Mouse (Mus musculus): Measurements from ENCODE around the gene Hist1h4i. TPM values are rescaled to one million over a fixed set of nuclear protein-coding genes. Genes with fewer than 3 reads are reported as not detected.

Hist1h4i gene
- polyA plus RNA-seq, 1 experiment from 2014 or later: 22.0 TPM

DNA sequence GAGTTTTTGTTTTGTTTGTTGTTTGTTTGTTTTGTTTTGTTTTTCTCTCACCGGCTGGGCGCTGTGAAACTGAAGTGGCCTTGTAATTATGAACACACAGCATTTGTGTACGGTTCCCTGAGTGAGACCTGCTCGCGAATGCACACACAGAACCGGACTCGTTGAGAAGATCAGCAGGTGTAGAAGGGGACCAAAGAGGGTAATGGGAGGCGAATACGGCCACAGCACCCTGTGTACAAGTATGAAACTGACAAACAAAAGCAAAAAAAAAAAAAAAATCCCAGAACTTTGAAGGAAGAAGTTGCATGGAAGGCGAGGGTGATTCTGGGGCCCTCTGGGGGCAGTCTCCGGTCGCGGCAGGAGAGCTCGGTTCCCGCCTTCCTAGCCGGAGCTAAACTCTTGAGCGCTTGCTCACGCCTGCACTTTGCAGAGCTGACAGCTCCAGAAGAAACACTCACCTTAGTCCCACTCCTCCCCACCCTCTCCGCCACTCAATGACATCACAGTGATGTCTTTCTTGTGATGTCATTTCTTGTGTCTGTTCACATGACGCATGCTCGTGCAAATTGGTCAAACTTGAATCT lies 45.7 kb downstream of the Hist1h4i start:
- Histone ChIP-seq H3K27me3 (replicated peaks; ENCODE audit: control insufficient read depth, insufficient read depth, low read length) (peaks cover 34% of the 10 kb centered on the region), H3K9ac (ENCODE audit: low read depth, low read length) (no peak overlapping the region)

DNA sequence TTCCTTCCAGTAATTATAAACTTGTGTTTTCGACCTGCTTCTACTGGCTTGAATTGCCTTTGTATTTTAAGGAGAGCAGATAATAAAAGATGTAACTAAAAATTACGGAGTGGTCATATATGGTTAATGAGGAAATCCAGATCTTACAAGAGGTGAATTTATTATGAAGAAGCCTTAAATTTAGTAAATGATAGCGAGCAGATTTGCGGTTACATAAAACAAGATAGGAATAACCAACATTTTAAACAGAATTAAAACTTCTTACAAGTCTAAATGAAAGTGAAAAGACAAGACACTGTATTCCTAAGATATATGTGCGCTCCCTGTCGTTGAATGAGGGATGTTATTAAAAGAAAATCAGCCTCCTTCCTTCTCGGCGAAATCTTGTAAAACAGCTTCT lies 46.3 kb downstream of the Hist1h4i start:
- no peaks in the 10 kb centered on the region for H3K9me3 ChIP-seq (ENCODE audit: control insufficient read depth, low read length)
- ATAC-seq: no peak
- no peak overlapping the region for H3K9ac ChIP-seq (ENCODE audit: low read depth, low read length)
- peak overlapping the region; percentile 49 for H3K4me3 ChIP-seq (ENCODE audit: low read length)
- 4% methylated on average over 8 of the region's 8 CpGs for WGBS
- H3K36me3 ChIP-seq (ENCODE audit: control insufficient read depth, insufficient read depth, low read length): no peaks in the 10 kb centered on the region
- H3K4me2 ChIP-seq (ENCODE audit: low read depth, low read length): peak overlapping the region; percentile 55
- H3K27me3 ChIP-seq (replicated peaks; ENCODE audit: control insufficient read depth, insufficient read depth, low read length): peaks cover 29% of the 10 kb centered on the region
- no peak overlapping the region for H3K27ac ChIP-seq (ENCODE audit: low read length)
- no peaks in the 10 kb centered on the region for H3K4me1 ChIP-seq (ENCODE audit: control insufficient read depth, insufficient read depth, low read length)

More for the DNA sequence above, 45.7 kb downstream of the Hist1h4i start:
- H3K4me1 ChIP-seq (ENCODE audit: control insufficient read depth, insufficient read depth, low read length): no peaks in the 10 kb centered on the region
- no peaks in the 10 kb centered on the region for H3K9me3 ChIP-seq (ENCODE audit: control insufficient read depth, low read length)
- ATAC-seq: peak; percentile 81
- no peaks in the 10 kb centered on the region for H3K36me3 ChIP-seq (ENCODE audit: control insufficient read depth, insufficient read depth, low read length)
- no peak overlapping the region for H3K27ac ChIP-seq (ENCODE audit: low read length)
- H3K4me3 ChIP-seq (ENCODE audit: low read length): peak overlapping the region; percentile 49
- peak overlapping the region; percentile 55 for H3K4me2 ChIP-seq (ENCODE audit: low read depth, low read length)
- WGBS: 1% methylated on average over 21 of the region's 21 CpGs

DNA sequence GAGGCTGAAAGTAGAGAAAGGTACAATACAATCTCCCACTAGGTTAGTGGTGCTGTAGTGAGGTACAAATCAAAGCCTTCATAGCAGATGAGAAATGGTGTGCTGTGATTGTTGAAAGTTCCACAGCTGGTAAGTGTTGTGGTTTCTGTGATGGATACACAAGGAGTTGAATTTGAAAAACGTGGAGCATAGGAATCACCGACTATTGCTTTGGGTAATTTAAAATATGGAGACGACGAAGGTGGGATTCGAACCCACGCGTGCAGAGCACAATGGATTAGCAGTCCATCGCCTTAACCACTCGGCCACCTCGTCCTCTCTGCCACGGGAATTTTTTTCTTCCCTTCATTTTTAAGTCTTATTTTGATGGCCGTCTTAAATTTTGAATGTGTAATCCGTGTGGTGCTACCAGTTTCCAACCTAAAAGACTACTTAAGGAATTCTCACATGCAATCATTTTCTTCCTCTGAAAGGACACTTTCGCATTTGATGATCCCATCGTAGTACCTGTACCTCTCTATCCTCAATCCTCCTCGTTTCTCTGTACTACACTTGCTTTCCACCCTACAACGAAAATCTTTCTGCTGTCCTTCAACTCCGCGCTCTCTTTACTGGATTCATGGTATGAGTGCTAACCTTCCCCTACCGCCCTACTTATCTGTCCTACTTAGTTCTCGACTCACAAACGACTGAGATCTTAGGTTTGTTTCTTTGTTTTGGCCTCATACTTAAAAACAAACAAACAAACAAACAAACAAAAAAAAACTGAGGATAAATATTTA lies 47.0 kb downstream of the Hist1h4i start:
- Histone ChIP-seq H3K4me2 (ENCODE audit: low read depth, low read length) (peak overlapping the region; percentile 13; the same call in 1 of the 2 replicates), H3K27ac (ENCODE audit: low read length) (no peak overlapping the region), H3K27me3 (replicated peaks; ENCODE audit: control insufficient read depth, insufficient read depth, low read length) (peaks cover 27% of the 10 kb centered on the region), H3K4me1 (ENCODE audit: control insufficient read depth, insufficient read depth, low read length) (no peaks in the 10 kb centered on the region), H3K9me3 (ENCODE audit: control insufficient read depth, low read length) (no peaks in the 10 kb centered on the region), H3K36me3 (ENCODE audit: control insufficient read depth, insufficient read depth, low read length) (no peaks in the 10 kb centered on the region), H3K9ac (ENCODE audit: low read depth, low read length) (no peak overlapping the region), H3K4me3 (ENCODE audit: low read length) (peak overlapping the region; percentile 28; the same call in 1 of the 2 replicates)
- WGBS: 4% methylated on average over 22 of the region's 22 CpGs
- ATAC-seq: peak; percentile 53; the same call in 1 of the 2 replicates

DNA sequence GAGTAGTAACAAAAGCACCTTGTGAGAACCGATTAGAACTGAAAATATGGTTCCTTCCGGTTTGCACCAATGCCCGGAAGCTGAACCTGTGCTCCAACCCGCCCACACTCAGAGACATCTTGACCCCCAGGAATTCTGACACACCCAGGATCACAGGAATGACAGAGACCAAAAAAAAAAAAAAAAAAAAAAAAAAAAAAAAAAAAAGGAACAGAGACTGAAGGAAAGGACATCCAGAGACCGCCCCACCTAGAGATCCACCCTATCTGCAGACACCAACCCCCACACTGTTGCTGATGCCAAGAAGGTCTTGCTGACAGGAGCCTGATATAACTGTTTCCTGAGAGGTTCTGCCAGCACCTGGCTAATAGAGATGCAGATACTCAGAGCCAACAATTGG lies 48.6 kb downstream of the Hist1h4i start:
- Histone ChIP-seq H3K4me1 (ENCODE audit: control insufficient read depth, insufficient read depth, low read length) (no peaks in the 10 kb centered on the region), H3K9me3 (ENCODE audit: control insufficient read depth, low read length) (no peaks in the 10 kb centered on the region), H3K9ac (ENCODE audit: low read depth, low read length) (no peak overlapping the region), H3K27ac (ENCODE audit: low read length) (no peak overlapping the region), H3K4me2 (ENCODE audit: low read depth, low read length) (no peak overlapping the region), H3K4me3 (ENCODE audit: low read length) (no peak overlapping the region), H3K27me3 (replicated peaks; ENCODE audit: control insufficient read depth, insufficient read depth, low read length) (peaks cover 14% of the 10 kb centered on the region; the same call in 1 of the 2 replicates), H3K36me3 (ENCODE audit: control insufficient read depth, insufficient read depth, low read length) (no peaks in the 10 kb centered on the region)
- 87% methylated on average over 5 of the region's 5 CpGs for WGBS
- no peak for ATAC-seq

Small RNA genes lying within 50 kb of the gene (microRNA-seq; reads per million reads assigned to microRNA genes)
- gene Gm26300 (not detected), gene Gm44390 (not detected), gene Gm44486 (not detected)

Other genes starting within 250 kb of the Hist1h4i start
- gene Hist1h2bq, start 231.2 kb downstream of the Hist1h4i start, polyA plus RNA-seq (2015; fragmentation: Nextera tagmentation; extraction: Ambion mirVana): 13.4 and 17.9 TPM in 2 replicates
- not detected in 2 replicates for gene Hist1h2ao, start 230.9 kb downstream of the Hist1h4i start, polyA plus RNA-seq (2015; fragmentation: Nextera tagmentation; extraction: Ambion mirVana)
- gene Hist1h4m, start 229.6 kb downstream of the Hist1h4i start, polyA plus RNA-seq (2015; fragmentation: Nextera tagmentation; extraction: Ambion mirVana): 1.0 TPM in 1 of 2 replicates, not detected in the other
- 5.7 and 9.6 TPM in 2 replicates for gene Hist1h4n, start 209.2 kb downstream of the Hist1h4i start, polyA plus RNA-seq (2015; fragmentation: Nextera tagmentation; extraction: Ambion mirVana)
- gene Hist1h2ap, start 207.9 kb downstream of the Hist1h4i start, polyA plus RNA-seq (2015; fragmentation: Nextera tagmentation; extraction: Ambion mirVana): 2,307 and 2,693 TPM in 2 replicates
- gene Hist1h2br, start 207.6 kb downstream of the Hist1h4i start, polyA plus RNA-seq (2015; fragmentation: Nextera tagmentation; extraction: Ambion mirVana): 15.5 and 19.5 TPM in 2 replicates
- gene Zfp184, start 96.3 kb downstream of the Hist1h4i start, polyA plus RNA-seq (2015; fragmentation: Nextera tagmentation; extraction: Ambion mirVana): 4.4 and 4.7 TPM in 2 replicates
- 0.10 TPM in 1 of 2 replicates, not detected in the other for gene Pom121l2, start 60.2 kb downstream of the Hist1h4i start, polyA plus RNA-seq (2015; fragmentation: Nextera tagmentation; extraction: Ambion mirVana)
- 1.4 and 2.0 TPM in 2 replicates for gene Prss16, start 31.6 kb downstream of the Hist1h4i start, polyA plus RNA-seq (2015; fragmentation: Nextera tagmentation; extraction: Ambion mirVana)
- gene Hist1h2ah, start 5.8 kb downstream of the Hist1h4i start, polyA plus RNA-seq (2015; fragmentation: Nextera tagmentation; extraction: Ambion mirVana): 4.6 and 5.1 TPM in 2 replicates
- 1.8 and 2.9 TPM in 2 replicates for gene Hist1h2bk, start 5.5 kb downstream of the Hist1h4i start, polyA plus RNA-seq (2015; fragmentation: Nextera tagmentation; extraction: Ambion mirVana)
- gene Hist1h2ag, start 1.6 kb upstream of the Hist1h4i start, polyA plus RNA-seq (2015; fragmentation: Nextera tagmentation; extraction: Ambion mirVana): 17.4 and 30.0 TPM in 2 replicates
- 4.7 and 7.7 TPM in 2 replicates for gene Hist1h2bj, start 1.9 kb upstream of the Hist1h4i start, polyA plus RNA-seq (2015; fragmentation: Nextera tagmentation; extraction: Ambion mirVana)
- not detected in 2 replicates for gene Vmn1r188, start 43.1 kb upstream of the Hist1h4i start, polyA plus RNA-seq (2015; fragmentation: Nextera tagmentation; extraction: Ambion mirVana)
- gene Vmn1r189, start 64.5 kb upstream of the Hist1h4i start, polyA plus RNA-seq (2015; fragmentation: Nextera tagmentation; extraction: Ambion mirVana): not detected in 2 replicates
- not detected in 2 replicates for gene Vmn1r191, start 142.6 kb upstream of the Hist1h4i start, polyA plus RNA-seq (2015; fragmentation: Nextera tagmentation; extraction: Ambion mirVana)
- not detected in 2 replicates for gene Vmn1r192, start 149.8 kb upstream of the Hist1h4i start, polyA plus RNA-seq (2015; fragmentation: Nextera tagmentation; extraction: Ambion mirVana)
- gene Vmn1r193, start 181.8 kb upstream of the Hist1h4i start, polyA plus RNA-seq (2015; fragmentation: Nextera tagmentation; extraction: Ambion mirVana): not detected in 2 replicates
- gene Vmn1r194, start 202.9 kb upstream of the Hist1h4i start, polyA plus RNA-seq (2015; fragmentation: Nextera tagmentation; extraction: Ambion mirVana): not detected in 2 replicates
- gene Vmn1r195, start 229.2 kb upstream of the Hist1h4i start, polyA plus RNA-seq (2015; fragmentation: Nextera tagmentation; extraction: Ambion mirVana): not detected in 2 replicates
- not detected in 2 replicates for gene Vmn1r196, start 248.6 kb upstream of the Hist1h4i start, polyA plus RNA-seq (2015; fragmentation: Nextera tagmentation; extraction: Ambion mirVana)

Measured in intestine, embryonic 16.5 days (tissue).